In genomic region chr9:119003990-119004702, GRCm38 (mm10) we compare ENCODE assay signal across 12 mouse cellular contexts. TPM values are rescaled to one million over a fixed set of nuclear protein-coding genes. Genes with fewer than 3 reads are reported as not detected.
DNase-seq lines count a peak whose midpoint lies in the region; ATAC-seq and TF ChIP-seq lines count a peak whose summit lies in the region.
"Had no signal": no experiment of that assay in that cellular context is flagged by ENCODE, and none has a peak within 500 bp of the region (broad histone marks: within the 10 kb centered on the region; RNA-seq: fewer than 3 reads in every experiment).

No protein-coding gene starts in this region.

- no peaks in the 10 kb centered on the region for H3K36me3 ChIP-seq in heart, adult 2 months (ENCODE audit: control insufficient read depth, insufficient read depth, low read length)
- H3K36me3 ChIP-seq in embryonic facial prominence, embryonic 14.5 days (ENCODE audit: control insufficient read depth, insufficient read depth, low read length), result no peaks in the 10 kb centered on the region
- no peaks in the 10 kb centered on the region for H3K36me3 ChIP-seq in midbrain, embryonic 16.5 days (ENCODE audit: control insufficient read depth, insufficient read depth, low read length)
- H3K36me3 ChIP-seq: embryonic facial prominence, embryonic 15.5 days had no signal

- H3K4me2 ChIP-seq in embryonic facial prominence, embryonic 14.5 days (ENCODE audit: low read depth, low read length), result no peak overlapping the region
- no peak overlapping the region for H3K4me2 ChIP-seq in midbrain, embryonic 16.5 days (ENCODE audit: low read length)
- H3K4me2 ChIP-seq: embryonic facial prominence, embryonic 15.5 days; lung, embryonic 14.5 days had no signal

- H3K27ac ChIP-seq in heart, adult 2 months, result peak overlapping the region; percentile 27
- 0 out of 2 replicates have a peak overlapping the region, but pooled peaks have one; percentile 21 for H3K27ac ChIP-seq in embryonic facial prominence, embryonic 14.5 days (replicated peaks; ENCODE audit: low read depth, low read length)
- H3K27ac ChIP-seq in midbrain, embryonic 16.5 days (ENCODE audit: low read length), result no peak overlapping the region
- H3K27ac ChIP-seq: embryonic facial prominence, embryonic 15.5 days had no signal

- intact Hi-C loops in heart, adult 2 months (cut with DNase I), result loop anchor here (5.0 kb wide), 1 partner anchor 47 kb away; no protein-coding TSS in a partner anchor
- intact Hi-C loops in heart, postnatal 25 days (cut with DNase I), result no loop called here

- H3K9me3 ChIP-seq in embryonic facial prominence, embryonic 14.5 days (ENCODE audit: control insufficient read depth, low read length), result no peaks in the 10 kb centered on the region
- no peaks in the 10 kb centered on the region for H3K9me3 ChIP-seq in midbrain, embryonic 16.5 days (replicated peaks; ENCODE audit: control insufficient read depth, low read length, poor library complexity, severe bottlenecking)
- H3K9me3 ChIP-seq: embryonic facial prominence, embryonic 15.5 days had no signal

- no peak overlapping the region for H3K4me3 ChIP-seq in heart, adult 2 months
- H3K4me3 ChIP-seq in embryonic facial prominence, embryonic 14.5 days (ENCODE audit: low read depth, low read length), result no peak overlapping the region
- no peak overlapping the region for H3K4me3 ChIP-seq in midbrain, embryonic 16.5 days (ENCODE audit: low read depth, low read length)
- H3K4me3 ChIP-seq: embryonic facial prominence, embryonic 15.5 days had no signal

- no peak for TF ChIP-seq EP300 in heart, adult 2 months (IDR thresholded peaks at IDR 0.05; ENCODE audit: insufficient read depth, low read depth, low read length)

- no peak for TF ChIP-seq CTCF in heart, adult 2 months (IDR thresholded peaks at IDR 0.05)

- no peak overlapping the region for H3K9ac ChIP-seq in heart, adult 2 months (ENCODE audit: low read depth, low read length)
- no peak overlapping the region for H3K9ac ChIP-seq in embryonic facial prominence, embryonic 14.5 days (ENCODE audit: low read depth, low read length)
- no peak overlapping the region for H3K9ac ChIP-seq in midbrain, embryonic 16.5 days (ENCODE audit: low read depth, low read length)
- H3K9ac ChIP-seq: embryonic facial prominence, embryonic 15.5 days; lung, embryonic 14.5 days had no signal

- peak; percentile 32; the same call in 1 of the 2 replicates for ATAC-seq in embryonic facial prominence, embryonic 14.5 days (ENCODE audit: low read depth)
- ATAC-seq in midbrain, embryonic 16.5 days, result no peak
- ATAC-seq in megakaryocyte progenitor cell, adult 5-6 weeks (replicated peaks; ENCODE audit: poor library complexity), result no peak

- H3K79me2 ChIP-seq in heart, adult 2 months (replicated peaks; ENCODE audit: control insufficient read depth, insufficient read depth, low read length), result no peaks in the 10 kb centered on the region

- peaks cover 3% of the 10 kb centered on the region; the same call in 1 of the 2 replicates for H3K4me1 ChIP-seq in heart, adult 2 months (ENCODE audit: control insufficient read depth, insufficient read depth, low read length)
- peaks cover 33% of the 10 kb centered on the region for H3K4me1 ChIP-seq in embryonic facial prominence, embryonic 14.5 days (ENCODE audit: control insufficient read depth, insufficient read depth, low read length)
- H3K4me1 ChIP-seq in midbrain, embryonic 16.5 days (ENCODE audit: control insufficient read depth, insufficient read depth, low read length), result no peaks in the 10 kb centered on the region

- 69% methylated on average over 23 of the region's 23 CpGs for WGBS in heart, adult 2 months
- WGBS in embryonic facial prominence, embryonic 14.5 days, result 71% methylated on average over 23 of the region's 23 CpGs
- WGBS in midbrain, embryonic 16.5 days, result 91% methylated on average over 23 of the region's 23 CpGs

- no peak for DNase-seq in heart, adult 2 months
- no peak for DNase-seq in heart, postnatal 25 days (ENCODE audit: low spot score)
- peak; percentile 56 for DNase-seq in layer of hippocampus, adult 9-11 months
- DNase-seq in layer of hippocampus, postnatal 14 days (ENCODE audit: low spot score in 2 of 2), result no peak
- DNase-seq in embryonic facial prominence, embryonic 14.5 days (ENCODE audit: low spot score), result peak; percentile 44
- peak; percentile 65 to 68 for DNase-seq in right cerebral cortex, adult 2 months (ENCODE audit: low spot score in 2 of 2)
- DNase-seq: cerebellum, adult 11 months; lung, embryonic 14.5 days; thymus, postnatal 4 days had no signal

- H3K27me3 ChIP-seq in heart, adult 2 months (ENCODE audit: control insufficient read depth, insufficient read depth, low read length), result no peaks in the 10 kb centered on the region
- H3K27me3 ChIP-seq in embryonic facial prominence, embryonic 14.5 days (replicated peaks; ENCODE audit: control insufficient read depth, insufficient read depth, low read length), result no peaks in the 10 kb centered on the region
- H3K27me3 ChIP-seq in midbrain, embryonic 16.5 days (ENCODE audit: control insufficient read depth, insufficient read depth, low read depth, low read length), result no peaks in the 10 kb centered on the region
- H3K27me3 ChIP-seq: embryonic facial prominence, embryonic 15.5 days had no signal

- TF ChIP-seq POLR2A in heart, adult 2 months (IDR thresholded peaks at IDR 0.05; ENCODE audit: insufficient read depth, low read depth, low read length), result no peak

RNA-seq across cellular contexts. Expression of gene Vill, which starts 48.4 kb away (rescaled TPM):
- under 1 TPM; 0.20 to 0.34 TPM for total RNA-seq in heart, adult 2 months (2021)
- 0.85 and 1.4 TPM in 2 replicates for polyA plus RNA-seq in heart, adult 2 months (2012; rRNA removed)
- total RNA-seq in heart, postnatal 25 days (2021), result 1 to 10 TPM in 1 of 2 experiments, under 1 TPM in 1; 0.52 to 1.2 TPM
- total RNA-seq in layer of hippocampus, postnatal 14 days (2021), result under 1 TPM; 0.39 to 0.81 TPM
- polyA plus RNA-seq in embryonic facial prominence, embryonic 14.5 days (2014; fragmentation: Nextera tagmentation; extraction: Ambion mirVana), result 15.0 and 19.7 TPM in 2 replicates
- 2.9 and 3.7 TPM in 2 replicates for polyA plus RNA-seq in midbrain, embryonic 16.5 days (2015; fragmentation: Nextera tagmentation; extraction: Ambion mirVana)
- total RNA-seq in megakaryocyte progenitor cell, adult 5-6 weeks (2015), result 9.2 and 10.8 TPM in 2 replicates
- 34.4 and 37.7 TPM in 2 replicates for total RNA-seq in megakaryocyte progenitor cell, adult 5-6 weeks (2017)

Comparison
In these comparisons a context has a peak if more than half of its experiments do, and no peak if none do; other contexts are left out.
1. DNase-seq: peak in layer of hippocampus, adult 9-11 months (single experiment), embryonic facial prominence, embryonic 14.5 days (single experiment) and right cerebral cortex, adult 2 months (2 of 2); none in heart, adult 2 months (0 of 2), heart, postnatal 25 days (single experiment) and layer of hippocampus, postnatal 14 days (0 of 2).
2. RNA of gene Vill, which starts 48.4 kb away (total RNA-seq): 9.2 to 37.7 TPM in megakaryocyte progenitor cell, adult 5-6 weeks; 0.52 to 1.2 TPM in heart, postnatal 25 days, 0.39 to 0.81 TPM in layer of hippocampus, postnatal 14 days and 0.20 to 0.34 TPM in heart, adult 2 months; every median in the first group is over 4 times any median in the second.